Mouse (Mus musculus) ovary, postnatal 14 days (tissue): ENCODE data around the gene Zgrf1.

Experiments
- DNase-seq: peaks from one replicate; pipeline ENCODE4 v3.0.0; 2022; ENCODE audit warnings: low spot score

The Zgrf1 gene

DNA sequence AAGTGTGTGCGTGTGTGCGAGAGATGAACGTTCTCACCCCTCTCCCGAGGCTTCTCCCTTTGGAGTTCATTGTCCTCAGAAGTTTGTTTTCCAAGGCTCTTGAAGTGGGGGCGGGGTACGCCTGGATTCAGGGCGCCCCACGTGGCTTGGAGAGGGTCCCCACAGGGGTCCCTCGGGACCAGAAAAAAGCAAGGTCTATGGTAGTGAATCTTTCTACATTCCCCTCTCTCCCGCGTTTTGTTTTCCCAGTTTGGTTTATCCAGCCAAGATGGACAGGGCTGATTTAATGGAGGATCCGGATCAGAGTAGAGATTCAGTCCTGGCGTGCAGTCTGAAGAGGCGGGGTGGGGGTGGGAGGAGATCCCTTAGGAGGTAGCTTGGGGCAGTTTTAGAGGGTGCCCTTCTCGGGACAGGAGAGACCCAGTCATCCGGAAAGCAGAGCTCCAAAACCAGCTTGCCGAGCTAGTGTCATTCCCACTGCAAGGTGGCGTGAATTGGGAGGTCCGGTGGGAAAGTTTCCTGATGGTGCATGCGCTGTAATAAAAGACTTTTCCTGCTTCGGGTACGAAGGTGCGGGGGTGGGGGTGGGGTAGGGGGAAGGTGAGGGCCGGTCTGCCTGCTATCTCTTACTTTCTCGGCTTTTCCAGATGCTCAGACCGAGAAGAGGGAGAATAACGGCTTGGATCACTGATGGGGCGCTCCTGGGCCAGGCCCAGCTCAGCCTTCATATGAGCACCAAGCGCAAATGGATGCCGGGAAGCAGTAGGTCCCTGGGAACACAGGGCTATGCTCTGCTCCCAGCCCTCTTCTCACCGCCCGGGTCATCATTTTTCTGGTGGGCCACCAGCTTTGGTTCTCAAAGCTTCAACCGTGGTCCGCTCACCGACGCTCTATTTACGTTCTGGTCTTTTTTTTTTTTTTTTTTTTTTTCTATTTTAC is 87.7 kb downstream of the Zgrf1 start:
- no peak for DNase-seq

DNA sequence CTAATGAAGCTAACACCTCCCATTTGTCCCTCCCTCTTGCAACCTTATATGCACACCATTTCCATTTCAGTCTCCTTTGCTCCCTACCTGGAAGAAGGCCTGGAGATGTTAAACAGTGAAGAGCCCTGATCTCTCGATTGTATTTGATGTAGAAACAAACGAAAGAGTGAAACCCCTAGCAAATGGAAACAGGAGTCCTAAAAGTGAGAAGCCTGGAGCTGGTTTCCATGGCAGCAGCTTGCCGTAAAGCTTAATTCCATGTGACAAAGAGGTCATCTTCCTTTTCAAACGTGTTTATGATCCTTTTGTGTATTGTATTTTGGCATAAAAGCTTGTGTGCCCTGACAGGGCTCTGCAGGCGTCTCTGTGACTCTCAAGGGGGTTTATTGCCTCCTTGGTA is 88.9 kb downstream of the Zgrf1 start:
- no peak for DNase-seq

DNA sequence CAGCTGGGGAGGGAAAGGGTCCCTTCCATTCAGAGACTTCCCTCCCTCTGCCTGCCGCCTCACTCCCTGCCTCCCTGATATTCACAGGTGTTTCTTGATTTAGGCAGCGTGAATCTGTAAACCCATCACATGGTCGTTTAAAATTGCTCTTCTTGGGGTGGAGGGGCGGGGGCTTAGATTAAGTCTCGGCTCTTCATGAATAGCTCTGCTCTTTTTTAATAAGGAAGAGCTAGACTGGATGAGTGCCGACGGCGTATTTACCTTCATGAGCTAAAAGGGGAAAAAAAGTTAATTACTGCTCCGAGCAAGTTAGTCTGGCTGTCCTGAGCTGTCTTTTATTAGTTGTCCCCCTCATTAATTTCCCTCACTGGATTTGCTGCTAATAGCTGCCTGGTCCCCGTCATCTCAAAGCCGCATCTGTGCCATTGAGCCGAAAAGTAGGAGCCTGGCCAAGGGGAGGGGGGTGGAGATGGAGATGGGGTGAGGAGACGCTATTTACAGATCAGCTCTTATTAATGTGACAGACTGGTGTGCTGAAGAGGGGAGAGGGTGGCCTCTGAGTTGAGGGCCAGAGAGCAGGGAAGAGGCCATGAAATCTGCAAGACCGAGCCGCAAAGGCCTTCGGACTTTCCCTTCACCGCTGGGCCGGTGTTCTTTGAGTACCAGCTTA is 93.0 kb downstream of the Zgrf1 start:
- no peak for DNase-seq

DNA sequence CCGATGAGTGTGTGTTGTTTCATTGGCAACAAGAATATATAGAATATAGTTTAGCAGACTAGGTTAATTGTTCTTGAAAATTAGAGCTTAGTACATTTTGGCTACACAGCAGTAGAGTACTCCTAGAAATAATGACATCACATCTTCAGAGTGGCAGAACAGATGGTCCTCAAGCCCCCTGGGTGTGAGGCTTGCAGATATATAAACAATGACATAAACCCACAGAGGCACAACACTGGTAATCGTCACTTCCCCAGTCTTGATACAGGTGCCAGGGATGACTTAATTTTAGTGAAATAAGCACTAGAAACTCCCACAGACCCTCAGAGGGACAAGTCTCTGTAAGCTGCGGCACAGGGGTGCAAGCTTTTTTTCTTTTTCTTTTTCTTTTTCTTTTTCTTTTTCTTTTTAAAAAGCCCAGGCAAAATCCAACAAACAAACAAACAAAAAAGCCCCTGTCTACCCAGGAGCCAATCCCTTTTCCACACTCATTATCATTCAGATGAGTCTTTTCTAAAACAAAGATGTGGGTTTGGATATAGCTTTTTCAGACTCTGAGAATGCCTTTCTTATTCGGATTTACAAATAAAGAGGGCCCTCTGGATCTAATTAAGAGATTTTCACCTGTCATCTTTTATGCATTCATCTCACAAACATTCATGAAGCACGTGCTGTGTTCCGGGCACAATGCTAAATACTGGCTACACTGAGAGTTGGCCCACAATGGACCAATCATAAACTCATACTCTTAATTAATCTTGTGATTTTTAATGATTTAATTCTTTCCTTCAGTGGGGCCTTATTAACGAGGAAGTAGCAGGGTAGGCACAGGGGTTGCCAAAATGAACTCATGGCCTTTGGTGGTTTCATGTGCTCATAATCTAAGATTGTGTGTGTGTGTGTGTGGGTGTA is 98.7 kb downstream of the Zgrf1 start:
- DNase-seq = no peak

DNA sequence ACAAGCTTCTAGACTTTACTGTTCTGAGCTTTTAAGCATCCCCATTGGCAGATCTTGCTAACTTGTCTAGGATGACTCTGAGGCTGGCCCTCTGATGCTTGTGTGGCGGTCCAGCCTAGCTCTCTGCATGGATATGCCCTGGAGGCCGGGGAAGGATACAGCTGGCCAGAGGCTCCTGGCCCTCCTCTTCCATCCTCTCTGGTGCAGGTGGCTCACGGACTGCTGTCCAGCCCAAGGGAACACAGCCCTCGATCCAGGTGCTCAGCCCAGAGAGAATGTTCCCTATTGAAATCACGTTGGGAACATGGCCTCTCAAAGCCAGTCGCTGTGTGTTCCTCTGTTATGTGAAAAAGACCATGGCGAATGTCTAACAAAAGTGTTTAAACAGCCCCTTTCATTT is 107.4 kb downstream of the Zgrf1 start:
- DNase-seq = no peak

DNA sequence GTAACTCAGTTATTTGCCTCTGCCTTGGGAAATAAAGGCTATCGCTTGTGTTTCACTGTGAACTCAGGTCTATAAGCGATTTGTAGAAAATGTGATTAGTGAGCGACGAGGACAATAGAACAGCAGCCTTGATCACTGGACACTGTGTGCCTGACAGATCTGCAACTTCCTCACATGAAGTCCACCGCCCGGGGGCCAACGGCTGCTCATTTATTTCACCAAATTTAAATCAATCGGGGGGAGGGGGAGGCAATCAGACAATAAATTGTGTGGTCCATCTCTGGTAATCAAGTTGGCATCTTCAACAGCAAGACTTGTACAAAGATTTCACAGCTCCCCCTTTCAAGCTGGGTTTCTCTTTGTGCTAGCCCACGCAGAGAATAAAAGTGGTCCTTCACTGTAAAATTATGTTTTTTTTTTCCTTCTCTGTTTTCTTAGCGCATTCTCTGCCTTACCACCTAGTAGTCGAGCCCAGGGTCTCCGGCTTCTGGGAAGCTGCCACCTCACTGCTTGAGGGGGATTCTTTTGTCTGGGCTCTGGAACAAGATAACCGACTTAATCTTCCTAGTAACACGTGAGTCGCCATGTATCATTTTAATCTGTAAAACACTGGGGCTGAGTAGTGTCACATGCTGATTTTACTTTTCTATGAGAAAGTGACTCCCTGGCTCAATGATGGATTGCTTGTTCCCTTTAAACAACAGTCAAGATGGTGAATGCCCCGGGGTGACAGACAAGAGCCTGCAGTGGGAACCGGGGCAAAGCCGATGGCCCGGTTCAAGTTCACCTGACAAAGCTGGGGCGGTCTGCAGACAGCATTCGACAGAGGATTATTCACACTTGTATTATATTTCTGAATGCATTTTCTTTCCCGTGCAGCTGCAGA is 108.6 kb downstream of the Zgrf1 start:
- DNase-seq = no peak
